Mouse (Mus musculus): ENCODE data around the gene Pakap.

Pakap gene

GRCm38 (mm10) chr4:57672996-57673906 lies 105.3 kb downstream of the Pakap start:
- DNase-seq (ENCODE audit: low spot score in 2 of 2): peak; percentile 78 to 89

GRCm38 (mm10) chr4:57674351-57674750 lies 106.4 kb downstream of the Pakap start:
- DNase-seq (ENCODE audit: low spot score in 2 of 2): no peak

GRCm38 (mm10) chr4:57675387-57675786 lies 107.4 kb downstream of the Pakap start:
- no peak for DNase-seq (ENCODE audit: low spot score in 2 of 2)

- DNase-seq (ENCODE audit: low spot score in 2 of 2): no peak
Observed at GRCm38 (mm10) chr4:57677916-57678315, 109.9 kb downstream of the Pakap start.

GRCm38 (mm10) chr4:57678991-57679457 lies 111.0 kb downstream of the Pakap start:
- DNase-seq (ENCODE audit: low spot score in 2 of 2): no peak

- DNase-seq (ENCODE audit: low spot score in 2 of 2): no peak
Observed at GRCm38 (mm10) chr4:57680186-57680585, 112.2 kb downstream of the Pakap start.

- DNase-seq (ENCODE audit: low spot score in 2 of 2): no peak
Observed at GRCm38 (mm10) chr4:57681511-57681910, 113.5 kb downstream of the Pakap start.

GRCm38 (mm10) chr4:57682341-57682740 lies 114.4 kb downstream of the Pakap start:
- no peak for DNase-seq (ENCODE audit: low spot score in 2 of 2)

GRCm38 (mm10) chr4:57682944-57683343 lies 115.0 kb downstream of the Pakap start:
- DNase-seq (ENCODE audit: low spot score in 2 of 2): no peak

GRCm38 (mm10) chr4:57684676-57685215 lies 116.8 kb downstream of the Pakap start:
- no peak for DNase-seq (ENCODE audit: low spot score in 2 of 2)

- no peak for DNase-seq (ENCODE audit: low spot score in 2 of 2)
Observed at GRCm38 (mm10) chr4:57686736-57687135, 118.8 kb downstream of the Pakap start.

- DNase-seq (ENCODE audit: low spot score in 2 of 2): no peak
Observed at GRCm38 (mm10) chr4:57687583-57687982, 119.6 kb downstream of the Pakap start.

GRCm38 (mm10) chr4:57688131-57688530 lies 120.2 kb downstream of the Pakap start:
- no peak for DNase-seq (ENCODE audit: low spot score in 2 of 2)

GRCm38 (mm10) chr4:57690001-57690400 lies 122.0 kb downstream of the Pakap start:
- DNase-seq (ENCODE audit: low spot score in 2 of 2): no peak

- DNase-seq (ENCODE audit: low spot score in 2 of 2): no peak
Observed at GRCm38 (mm10) chr4:57690805-57691204, 122.8 kb downstream of the Pakap start.

GRCm38 (mm10) chr4:57694356-57695136 lies 126.6 kb downstream of the Pakap start:
- no peak for DNase-seq (ENCODE audit: low spot score in 2 of 2)

GRCm38 (mm10) chr4:57696955-57697354 lies 129.0 kb downstream of the Pakap start:
- no peak for DNase-seq (ENCODE audit: low spot score in 2 of 2)

- DNase-seq (ENCODE audit: low spot score in 2 of 2): no peak
Observed at GRCm38 (mm10) chr4:57697918-57698611, 130.1 kb downstream of the Pakap start.

GRCm38 (mm10) chr4:57701576-57701975 lies 133.6 kb downstream of the Pakap start:
- no peak for DNase-seq (ENCODE audit: low spot score in 2 of 2)

GRCm38 (mm10) chr4:57703574-57704470 lies 135.8 kb downstream of the Pakap start:
- no peak for DNase-seq (ENCODE audit: low spot score in 2 of 2)

GRCm38 (mm10) chr4:57704575-57704974 lies 136.6 kb downstream of the Pakap start:
- no peak for DNase-seq (ENCODE audit: low spot score in 2 of 2)
